Mouse (Mus musculus): ENCODE data around the gene Klf11. TPM values are rescaled to one million over a fixed set of nuclear protein-coding genes. Genes with fewer than 3 reads are reported as not detected.

Gene Klf11
- polyA plus RNA-seq, 1 experiment from 2014 or later: 10.3 TPM

GRCm38 (mm10) chr12:24658998-24659397 lies 7.9 kb downstream of the Klf11 start:
- Histone ChIP-seq H3K4me1 (peaks cover 13% of the 10 kb centered on the region), H3K27ac (replicated peaks) (no peak overlapping the region), H3K36me3 (replicated peaks) (peaks cover 88% of the 10 kb centered on the region), H3K27me3 (replicated peaks; ENCODE audit: low read depth, poor library complexity, severe bottlenecking) (no peaks in the 10 kb centered on the region), H3K4me3 (no peak overlapping the region), H3K9me3 (no peaks in the 10 kb centered on the region)
- 91% methylated on average over 4 of the region's 4 CpGs for WGBS
- DNase-seq (ENCODE audit: low spot score): no peak

GRCm38 (mm10) chr12:24659923-24660322 lies 8.8 kb downstream of the Klf11 start:
- Histone ChIP-seq H3K36me3 (replicated peaks) (peaks cover 79% of the 10 kb centered on the region), H3K4me1 (peaks cover 13% of the 10 kb centered on the region), H3K4me3 (no peak overlapping the region), H3K9me3 (no peaks in the 10 kb centered on the region), H3K27ac (replicated peaks) (no peak overlapping the region), H3K27me3 (replicated peaks; ENCODE audit: low read depth, poor library complexity, severe bottlenecking) (no peaks in the 10 kb centered on the region)
- no peak for DNase-seq (ENCODE audit: low spot score)
- WGBS: 93% methylated on average over 9 of the region's 9 CpGs

GRCm38 (mm10) chr12:24661100-24661499 lies 10.0 kb downstream of the Klf11 start:
- WGBS: 86% methylated on average over 4 of the region's 4 CpGs
- peaks cover 67% of the 10 kb centered on the region for H3K36me3 ChIP-seq (replicated peaks)

GRCm38 (mm10) chr12:24662131-24662530 lies 11.1 kb downstream of the Klf11 start:
- 90% methylated on average over 5 of the region's 5 CpGs for WGBS
- no peaks in the 10 kb centered on the region for H3K9me3 ChIP-seq

More at GRCm38 (mm10) chr12:24661100-24661499, 10.0 kb downstream of the Klf11 start:
- Histone ChIP-seq H3K27ac (replicated peaks) (no peak overlapping the region), H3K4me1 (peaks cover 13% of the 10 kb centered on the region), H3K4me3 (no peak overlapping the region), H3K27me3 (replicated peaks; ENCODE audit: low read depth, poor library complexity, severe bottlenecking) (no peaks in the 10 kb centered on the region), H3K9me3 (no peaks in the 10 kb centered on the region)
- DNase-seq (ENCODE audit: low spot score): no peak

GRCm38 (mm10) chr12:24680096-24680491 lies 29.0 kb downstream of the Klf11 start:
- Histone ChIP-seq H3K36me3 (replicated peaks) (no peaks in the 10 kb centered on the region), H3K9me3 (no peaks in the 10 kb centered on the region), H3K4me1 (peaks cover 25% of the 10 kb centered on the region), H3K27me3 (replicated peaks; ENCODE audit: low read depth, poor library complexity, severe bottlenecking) (peaks cover 67% of the 10 kb centered on the region), H3K27ac (replicated peaks) (peak overlapping the region; percentile 78), H3K4me3 (peak overlapping the region; percentile 72)
- DNase-seq (ENCODE audit: low spot score): peak; percentile 12
- WGBS: 9% methylated on average over 9 of the region's 9 CpGs

More at GRCm38 (mm10) chr12:24662131-24662530, 11.1 kb downstream of the Klf11 start:
- H3K27me3 ChIP-seq (replicated peaks; ENCODE audit: low read depth, poor library complexity, severe bottlenecking): no peaks in the 10 kb centered on the region
- peaks cover 57% of the 10 kb centered on the region for H3K36me3 ChIP-seq (replicated peaks)
- H3K4me3 ChIP-seq: no peak overlapping the region
- 0 out of 2 replicates have a peak, but pooled peaks cover 5% of the 10 kb centered on the region for H3K4me1 ChIP-seq
- DNase-seq (ENCODE audit: low spot score): no peak
- H3K27ac ChIP-seq (replicated peaks): no peak overlapping the region

- peaks cover 25% of the 10 kb centered on the region for H3K4me1 ChIP-seq
- peak; percentile 67 for DNase-seq (ENCODE audit: low spot score)
- 2% methylated on average over 61 of the region's 61 CpGs for WGBS
- H3K27me3 ChIP-seq (replicated peaks; ENCODE audit: low read depth, poor library complexity, severe bottlenecking): peaks cover 71% of the 10 kb centered on the region
- peak overlapping the region; percentile 72 for H3K4me3 ChIP-seq
- no peaks in the 10 kb centered on the region for H3K36me3 ChIP-seq (replicated peaks)
- H3K9me3 ChIP-seq: no peaks in the 10 kb centered on the region
- peak overlapping the region; percentile 78 for H3K27ac ChIP-seq (replicated peaks)
These were observed 29.6 kb downstream of the Klf11 start for GRCm38 (mm10) chr12:24680492-24681285.

GRCm38 (mm10) chr12:24681286-24682023 lies 30.4 kb downstream of the Klf11 start, which contains the start of gene Cys1:
Gene Cys1, minus strand, starts transcription at chr12:24681813.
- H3K27ac ChIP-seq (replicated peaks): peak within 1 kb of the TSS; percentile 78
- 2% methylated on average over 20 of the region's 20 CpGs for WGBS
- H3K4me1 ChIP-seq: peaks cover 25% of the 10 kb centered on the region
- peaks cover 77% of the 10 kb centered on the region for H3K27me3 ChIP-seq (replicated peaks; ENCODE audit: low read depth, poor library complexity, severe bottlenecking)
- H3K4me3 ChIP-seq: peak within 1 kb of the TSS; percentile 72
- no peaks in the 10 kb centered on the region for H3K36me3 ChIP-seq (replicated peaks)
- no peaks in the 10 kb centered on the region for H3K9me3 ChIP-seq
- peak; percentile 20 for DNase-seq (ENCODE audit: low spot score)

- peaks cover 25% of the 10 kb centered on the region for H3K4me1 ChIP-seq
- H3K27me3 ChIP-seq (replicated peaks; ENCODE audit: low read depth, poor library complexity, severe bottlenecking): peaks cover 80% of the 10 kb centered on the region
- no peaks in the 10 kb centered on the region for H3K36me3 ChIP-seq (replicated peaks)
- no peaks in the 10 kb centered on the region for H3K9me3 ChIP-seq
- no peak overlapping the region for H3K27ac ChIP-seq (replicated peaks)
- DNase-seq (ENCODE audit: low spot score): no peak
- WGBS: 56% methylated on average over 8 of the region's 8 CpGs
- H3K4me3 ChIP-seq: no peak overlapping the region
These were observed 31.5 kb downstream of the Klf11 start for GRCm38 (mm10) chr12:24682563-24682962.

- H3K27ac ChIP-seq (replicated peaks): no peak overlapping the region
- H3K36me3 ChIP-seq (replicated peaks): no peaks in the 10 kb centered on the region
- H3K4me1 ChIP-seq: peaks cover 25% of the 10 kb centered on the region
- H3K4me3 ChIP-seq: no peak overlapping the region
- DNase-seq (ENCODE audit: low spot score): no peak
- 71% methylated on average over 7 of the region's 7 CpGs for whole genome bisulfite sequencing
- H3K9me3 ChIP-seq: no peaks in the 10 kb centered on the region
- H3K27me3 ChIP-seq (replicated peaks; ENCODE audit: low read depth, poor library complexity, severe bottlenecking): peaks cover 79% of the 10 kb centered on the region
These were observed 32.4 kb downstream of the Klf11 start for GRCm38 (mm10) chr12:24683461-24683860.

- H3K27me3 ChIP-seq (replicated peaks; ENCODE audit: low read depth, poor library complexity, severe bottlenecking): peaks cover 52% of the 10 kb centered on the region
- H3K36me3 ChIP-seq (replicated peaks): no peaks in the 10 kb centered on the region
- peaks cover 12% of the 10 kb centered on the region for H3K4me1 ChIP-seq
- H3K4me3 ChIP-seq: no peak overlapping the region
- WGBS: 78% methylated on average over 6 of the region's 6 CpGs
- no peak overlapping the region for H3K27ac ChIP-seq (replicated peaks)
- DNase-seq (ENCODE audit: low spot score): no peak
- no peaks in the 10 kb centered on the region for H3K9me3 ChIP-seq
These were observed 35.1 kb downstream of the Klf11 start for GRCm38 (mm10) chr12:24686038-24686695.

GRCm38 (mm10) chr12:24686696-24687346 lies 35.7 kb downstream of the Klf11 start:
- DNase-seq (ENCODE audit: low spot score): no peak
- H3K27me3 ChIP-seq (replicated peaks; ENCODE audit: low read depth, poor library complexity, severe bottlenecking): peaks cover 46% of the 10 kb centered on the region
- H3K4me1 ChIP-seq: peaks cover 6% of the 10 kb centered on the region
- no peak overlapping the region for H3K4me3 ChIP-seq
- H3K27ac ChIP-seq (replicated peaks): no peak overlapping the region
- WGBS: 79% methylated on average over 11 of the region's 11 CpGs
- no peaks in the 10 kb centered on the region for H3K36me3 ChIP-seq (replicated peaks)
- no peaks in the 10 kb centered on the region for H3K9me3 ChIP-seq

GRCm38 (mm10) chr12:24690351-24690750 lies 39.3 kb downstream of the Klf11 start:
- WGBS: 91% methylated on average over 3 of the region's 3 CpGs
- H3K27me3 ChIP-seq (replicated peaks; ENCODE audit: low read depth, poor library complexity, severe bottlenecking): peaks cover 10% of the 10 kb centered on the region; the same call in 1 of the 2 replicates
- H3K36me3 ChIP-seq (replicated peaks): no peaks in the 10 kb centered on the region
- no peaks in the 10 kb centered on the region for H3K9me3 ChIP-seq
- no peaks in the 10 kb centered on the region for H3K4me1 ChIP-seq
- DNase-seq (ENCODE audit: low spot score): no peak
- no peak overlapping the region for H3K27ac ChIP-seq (replicated peaks)
- H3K4me3 ChIP-seq: no peak overlapping the region

All from embryonic facial prominence, embryonic 10.5 days (tissue).